Mouse (Mus musculus) CH12.LX (cell line): ENCODE measurements at regions not wholly inside any gene's neighbourhood (a gene's known extent, or its start where the extent isn't known, plus 50 kb on each side); places are given as distances from the start of the nearest gene placed in this dataset.

ENCODE experiments used
- DNase-seq: peaks from one replicate; pipeline ENCODE4 v3.0.0-alpha.2; 2013; ENCODE audit errors: extremely low read depth
- H3K27ac ChIP-seq: 2 replicates; pipeline ENCODE4 v1.5.1; 2012; ENCODE audit warnings: low read depth, mild to moderate bottlenecking, control low read depth, moderate library complexity; ENCODE audit not compliant: insufficient read depth
- H3K27me3 ChIP-seq: replicated peaks from 2 replicates; pipeline ENCODE3; 2012; ENCODE audit warnings: inconsistent platforms
- H3K36me3 ChIP-seq, 2 experiments: replicated peaks in 1 of 2; 2 replicates each; pipeline versions ENCODE3 to v1.6.1; 2012; ENCODE audit warnings: inconsistent platforms in 1 of 2, low read length in 1 of 2, mild to moderate bottlenecking in 1 of 2, mixed read lengths in 1 of 2, moderate library complexity in 1 of 2; ENCODE audit not compliant: control insufficient read depth in 1 of 2, insufficient read depth in 1 of 2
- H3K4me1 ChIP-seq, 2 experiments: 2 replicates each; pipeline ENCODE4 v1.6.1; 2012; ENCODE audit warnings: inconsistent platforms in 1 of 2, moderate library complexity in 1 of 2; ENCODE audit not compliant: insufficient read depth in 2 of 2, control insufficient read depth in 1 of 2
- H3K4me2 ChIP-seq: 2 replicates; pipeline ENCODE4 v1.6.1; 2012; ENCODE audit warnings: low read depth, mild to moderate bottlenecking, control low read depth; ENCODE audit not compliant: poor library complexity, insufficient read depth, severe bottlenecking
- H3K4me3 ChIP-seq, 3 experiments: fragments of 150-350 bp in 1 of 3; sonication (generic) in 1 of 3; replicated peaks in 1 of 3; 2 replicates each; pipeline versions ENCODE3 to v1.5.1; 2011 to 2012; ENCODE audit warnings: low read depth in 2 of 3, low read length in 2 of 3, mild to moderate bottlenecking in 2 of 3, moderate library complexity in 2 of 3, control low read depth in 1 of 3, improper control_type of control experiment in 1 of 3, inconsistent platforms in 1 of 3, mixed read lengths in 1 of 3; ENCODE audit not compliant: poor library complexity in 1 of 3
- H3K79me2 ChIP-seq: replicated peaks from 2 replicates; pipeline ENCODE4 v1.6.1; 2012; ENCODE audit warnings: mild to moderate bottlenecking, moderate library complexity; ENCODE audit not compliant: control insufficient read depth, poor library complexity, insufficient read depth, severe bottlenecking; ENCODE audit errors: extremely low read depth
- H3K9ac ChIP-seq: 2 replicates; pipeline ENCODE4 v1.6.1; 2012; ENCODE audit warnings: low read depth, mild to moderate bottlenecking, control low read depth, moderate library complexity; ENCODE audit not compliant: insufficient read depth
- H3K9me3 ChIP-seq: replicated peaks from 2 replicates; pipeline ENCODE3; 2012; ENCODE audit warnings: low read length, inconsistent platforms, mixed read lengths
- CTCF ChIP-seq, 2 experiments: IDR thresholded peaks in 1 of 2; conservative IDR thresholded peaks in 1 of 2; 2 replicates each; pipeline ENCODE4 v1.5.1; 2011 to 2012; ENCODE audit warnings: low read depth in 2 of 2, low read length in 2 of 2, improper control_type of control experiment in 1 of 2, inconsistent platforms in 1 of 2, mild to moderate bottlenecking in 1 of 2, moderate library complexity in 1 of 2
- ELF1 ChIP-seq: IDR thresholded peaks from 2 replicates; pipeline ENCODE4 v1.6.1; 2014; ENCODE audit warnings: low read depth, mild to moderate bottlenecking, inconsistent platforms, low read length, improper control_type of control experiment
- ETS1 ChIP-seq: conservative IDR thresholded peaks from 2 replicates; pipeline ENCODE4 v1.6.1; 2012; ENCODE audit warnings: low read depth, mild to moderate bottlenecking, inconsistent platforms, low read length, improper control_type of control experiment, moderate library complexity
- GABPA ChIP-seq: IDR thresholded peaks from 2 replicates; pipeline ENCODE4 v1.6.1; 2012; ENCODE audit warnings: low read depth, low read length, improper control_type of control experiment, inconsistent platforms; ENCODE audit not compliant: insufficient replicate concordance
- HCFC1 ChIP-seq: IDR thresholded peaks from 2 replicates; pipeline ENCODE4 v1.6.1; 2012; ENCODE audit warnings: low read depth, mild to moderate bottlenecking, inconsistent platforms, low read length, improper control_type of control experiment
- IRF4 ChIP-seq: IDR thresholded peaks from 2 replicates; pipeline ENCODE4 v1.6.1; 2014; ENCODE audit warnings: low read depth, mild to moderate bottlenecking, inconsistent platforms, low read length, improper control_type of control experiment
- JUN ChIP-seq: IDR thresholded peaks from 2 replicates; pipeline ENCODE4 v1.6.1; 2011; ENCODE audit warnings: low read depth, mild to moderate bottlenecking, low read length, improper control_type of control experiment, moderate library complexity; ENCODE audit not compliant: insufficient read depth
- JUND ChIP-seq: conservative IDR thresholded peaks from 2 replicates; pipeline ENCODE4 v1.6.1; 2011; ENCODE audit warnings: low read depth, low read length, improper control_type of control experiment
- MXI1 ChIP-seq: IDR thresholded peaks from 2 replicates; pipeline ENCODE4 v1.6.1; 2011; ENCODE audit warnings: mild to moderate bottlenecking, low read depth, low read length, improper control_type of control experiment
- MYC ChIP-seq: IDR thresholded peaks from 2 replicates; pipeline ENCODE4 v1.6.1; 2011; ENCODE audit warnings: low read depth, mild to moderate bottlenecking, improper control_type of control experiment, low read length
- POLR2A ChIP-seq: IDR thresholded peaks from 2 replicates; pipeline ENCODE4 v1.6.1; 2011; ENCODE audit warnings: low read depth, mild to moderate bottlenecking, improper control_type of control experiment, low read length
- POLR2AphosphoS2 ChIP-seq: IDR thresholded peaks from 2 replicates; pipeline ENCODE4 v1.6.1; 2011; ENCODE audit warnings: low read depth, low read length, improper control_type of control experiment
- RAD21 ChIP-seq: IDR thresholded peaks from 2 replicates; pipeline ENCODE4 v1.6.1; 2011; ENCODE audit warnings: low read depth, mild to moderate bottlenecking, low read length, improper control_type of control experiment, moderate library complexity
- SIN3A ChIP-seq: IDR thresholded peaks from 2 replicates; pipeline ENCODE4 v1.6.1; 2012; ENCODE audit warnings: low read length, improper control_type of control experiment, inconsistent platforms
- UBTF ChIP-seq: IDR thresholded peaks from 2 replicates; pipeline ENCODE4 v1.6.1; 2012; ENCODE audit warnings: low read depth, mild to moderate bottlenecking, inconsistent platforms, low read length, improper control_type of control experiment, moderate library complexity
- ZC3H11A ChIP-seq: IDR thresholded peaks from 2 replicates; pipeline ENCODE4 v1.6.1; 2012; ENCODE audit warnings: low read depth, mild to moderate bottlenecking, inconsistent platforms, low read length, improper control_type of control experiment
- ZMIZ1 ChIP-seq: IDR thresholded peaks from 2 replicates; pipeline ENCODE4 v1.6.1; 2012; ENCODE audit warnings: low read depth, mild to moderate bottlenecking, inconsistent platforms, low read length, improper control_type of control experiment
- dilution Hi-C: fragments of 300-500 bp; cut with MboI; formaldehyde crosslinking; loops from 2 replicates; pipeline ENCODE4 v1.14.3; 2020; ENCODE audit warnings: low sequenced_read_pairs; ENCODE audit not compliant: extremely low pct_unique_long_range_greater_than_20kb, extremely low pct_ligation_motif_present
- in situ Hi-C: fragments of 300-500 bp; cut with MboI; formaldehyde crosslinking; loops from 3 replicates; pipeline ENCODE4 v1.14.3; 2019; ENCODE audit warnings: low sequenced_read_pairs, low pct_ligation_motif_present, low pct_unique_long_range_greater_than_20kb, mixed read lengths

GRCm38 (mm10) chr7:136707200-136708003, 187.0 kb upstream of the Mgmt start:
- Histone ChIP-seq H3K4me3 (no peak overlapping the region), H3K27me3 (peaks cover 82% of the 10 kb centered on the region), H3K79me2 (no peaks in the 10 kb centered on the region), H3K27ac (no peak overlapping the region), H3K36me3 (no peaks in the 10 kb centered on the region), H3K9me3 (peaks cover 4% of the 10 kb centered on the region), H3K4me2 (no peak overlapping the region), H3K9ac (no peak overlapping the region), H3K4me1 (no peaks in the 10 kb centered on the region)
- DNase-seq, result no peak
- TF ChIP-seq ELF1 (no peak), JUN (no peak), ZMIZ1 (no peak), MXI1 (no peak), ETS1 (no peak), SIN3A (no peak), RAD21 (no peak), UBTF (no peak), GABPA (no peak), HCFC1 (no peak), IRF4 (no peak), POLR2A (no peak), ZC3H11A (no peak), JUND (no peak), CTCF (conservative IDR thresholded peaks at IDR 0.05 in 1 of 2, IDR thresholded peaks at IDR 0.05 in 1 of 2; ENCODE audit: low read depth in 2 of 2, low read length in 2 of 2) (no peak), MYC (no peak)
- dilution Hi-C loops, result no loop called here
- in situ Hi-C loops, result no loop called here

GRCm38 (mm10) chr7:136708004-136708435, 186.4 kb upstream of the Mgmt start:
- dilution Hi-C loops (no loop called here), in situ Hi-C loops (no loop called here)
- H3K4me1 ChIP-seq, result no peaks in the 10 kb centered on the region
- H3K27ac ChIP-seq, result no peak overlapping the region
- TF ChIP-seq GABPA, result no peak
- TF ChIP-seq UBTF, result no peak
- no peak for TF ChIP-seq SIN3A
- TF ChIP-seq POLR2AphosphoS2, result no peak
- no peak for TF ChIP-seq ELF1
- TF ChIP-seq POLR2A, result no peak
- no peak overlapping the region for H3K9ac ChIP-seq
- no peaks in the 10 kb centered on the region for H3K9me3 ChIP-seq
- H3K4me3 ChIP-seq, result no peak overlapping the region
- no peaks in the 10 kb centered on the region for H3K36me3 ChIP-seq
- no peaks in the 10 kb centered on the region for H3K79me2 ChIP-seq
- DNase-seq, result no peak
- no peak overlapping the region for H3K4me2 ChIP-seq
- peaks cover 83% of the 10 kb centered on the region for H3K27me3 ChIP-seq
